Mouse (Mus musculus) CH12.LX (cell line): ENCODE measurements around the gene Gpx5. TPM values are rescaled to one million over a fixed set of nuclear protein-coding genes. Genes with fewer than 3 reads are reported as not detected.

ENCODE experiments used
- DNase-seq: peaks from one replicate; pipeline ENCODE4 v3.0.0-alpha.2; 2013; ENCODE audit errors: extremely low read depth
- H3K27ac ChIP-seq: 2 replicates; pipeline ENCODE4 v1.5.1; 2012; ENCODE audit warnings: low read depth, mild to moderate bottlenecking, control low read depth, moderate library complexity; ENCODE audit not compliant: insufficient read depth
- H3K27me3 ChIP-seq: replicated peaks from 2 replicates; pipeline ENCODE3; 2012; ENCODE audit warnings: inconsistent platforms
- H3K36me3 ChIP-seq, 2 experiments: replicated peaks in 1 of 2; 2 replicates each; pipeline versions ENCODE3 to v1.6.1; 2012; ENCODE audit warnings: inconsistent platforms in 1 of 2, low read length in 1 of 2, mild to moderate bottlenecking in 1 of 2, mixed read lengths in 1 of 2, moderate library complexity in 1 of 2; ENCODE audit not compliant: control insufficient read depth in 1 of 2, insufficient read depth in 1 of 2
- H3K4me1 ChIP-seq, 2 experiments: 2 replicates each; pipeline ENCODE4 v1.6.1; 2012; ENCODE audit warnings: inconsistent platforms in 1 of 2, moderate library complexity in 1 of 2; ENCODE audit not compliant: insufficient read depth in 2 of 2, control insufficient read depth in 1 of 2
- H3K4me2 ChIP-seq: 2 replicates; pipeline ENCODE4 v1.6.1; 2012; ENCODE audit warnings: low read depth, mild to moderate bottlenecking, control low read depth; ENCODE audit not compliant: poor library complexity, insufficient read depth, severe bottlenecking
- H3K4me3 ChIP-seq, 3 experiments: fragments of 150-350 bp in 1 of 3; sonication (generic) in 1 of 3; replicated peaks in 1 of 3; 2 replicates each; pipeline versions ENCODE3 to v1.5.1; 2011 to 2012; ENCODE audit warnings: low read depth in 2 of 3, low read length in 2 of 3, mild to moderate bottlenecking in 2 of 3, moderate library complexity in 2 of 3, control low read depth in 1 of 3, improper control_type of control experiment in 1 of 3, inconsistent platforms in 1 of 3, mixed read lengths in 1 of 3; ENCODE audit not compliant: poor library complexity in 1 of 3
- H3K79me2 ChIP-seq: replicated peaks from 2 replicates; pipeline ENCODE4 v1.6.1; 2012; ENCODE audit warnings: mild to moderate bottlenecking, moderate library complexity; ENCODE audit not compliant: control insufficient read depth, poor library complexity, insufficient read depth, severe bottlenecking; ENCODE audit errors: extremely low read depth
- H3K9ac ChIP-seq: 2 replicates; pipeline ENCODE4 v1.6.1; 2012; ENCODE audit warnings: low read depth, mild to moderate bottlenecking, control low read depth, moderate library complexity; ENCODE audit not compliant: insufficient read depth
- H3K9me3 ChIP-seq: replicated peaks from 2 replicates; pipeline ENCODE3; 2012; ENCODE audit warnings: low read length, inconsistent platforms, mixed read lengths
- BHLHE40 ChIP-seq: IDR thresholded peaks from 2 replicates; pipeline ENCODE4 v1.6.1; 2011; ENCODE audit warnings: mild to moderate bottlenecking, low read depth, low read length, improper control_type of control experiment
- CTCF ChIP-seq, 2 experiments: IDR thresholded peaks in 1 of 2; conservative IDR thresholded peaks in 1 of 2; 2 replicates each; pipeline ENCODE4 v1.5.1; 2011 to 2012; ENCODE audit warnings: low read depth in 2 of 2, low read length in 2 of 2, improper control_type of control experiment in 1 of 2, inconsistent platforms in 1 of 2, mild to moderate bottlenecking in 1 of 2, moderate library complexity in 1 of 2
- E2F4 ChIP-seq: IDR thresholded peaks from 2 replicates; pipeline ENCODE4 v1.6.1; 2011; ENCODE audit warnings: low read depth, low read length, improper control_type of control experiment; ENCODE audit not compliant: insufficient replicate concordance
- ELF1 ChIP-seq: IDR thresholded peaks from 2 replicates; pipeline ENCODE4 v1.6.1; 2014; ENCODE audit warnings: low read depth, mild to moderate bottlenecking, inconsistent platforms, low read length, improper control_type of control experiment
- EP300 ChIP-seq: IDR thresholded peaks from 2 replicates; pipeline ENCODE4 v1.6.1; 2011; ENCODE audit warnings: low read length, improper control_type of control experiment
- ETS1 ChIP-seq: conservative IDR thresholded peaks from 2 replicates; pipeline ENCODE4 v1.6.1; 2012; ENCODE audit warnings: low read depth, mild to moderate bottlenecking, inconsistent platforms, low read length, improper control_type of control experiment, moderate library complexity
- GABPA ChIP-seq: IDR thresholded peaks from 2 replicates; pipeline ENCODE4 v1.6.1; 2012; ENCODE audit warnings: low read depth, low read length, improper control_type of control experiment, inconsistent platforms; ENCODE audit not compliant: insufficient replicate concordance
- HCFC1 ChIP-seq: IDR thresholded peaks from 2 replicates; pipeline ENCODE4 v1.6.1; 2012; ENCODE audit warnings: low read depth, mild to moderate bottlenecking, inconsistent platforms, low read length, improper control_type of control experiment
- IRF4 ChIP-seq: IDR thresholded peaks from 2 replicates; pipeline ENCODE4 v1.6.1; 2014; ENCODE audit warnings: low read depth, mild to moderate bottlenecking, inconsistent platforms, low read length, improper control_type of control experiment
- JUN ChIP-seq: IDR thresholded peaks from 2 replicates; pipeline ENCODE4 v1.6.1; 2011; ENCODE audit warnings: low read depth, mild to moderate bottlenecking, low read length, improper control_type of control experiment, moderate library complexity; ENCODE audit not compliant: insufficient read depth
- KAT2A ChIP-seq: IDR thresholded peaks from 2 replicates; pipeline ENCODE4 v1.6.1; 2012; ENCODE audit warnings: low read length, improper control_type of control experiment, inconsistent platforms; ENCODE audit not compliant: insufficient replicate concordance
- MAFK ChIP-seq: IDR thresholded peaks from 2 replicates; pipeline ENCODE4 v1.6.1; 2011; ENCODE audit warnings: low read length, improper control_type of control experiment; ENCODE audit not compliant: insufficient replicate concordance
- MAX ChIP-seq: IDR thresholded peaks from 2 replicates; pipeline ENCODE4 v1.6.1; 2011; ENCODE audit warnings: low read length, improper control_type of control experiment
- MEF2A ChIP-seq: IDR thresholded peaks from 2 replicates; pipeline ENCODE4 v1.6.1; 2014; ENCODE audit warnings: low read depth, mild to moderate bottlenecking, inconsistent platforms, low read length, improper control_type of control experiment, borderline replicate concordance
- NELFE ChIP-seq: IDR thresholded peaks from 2 replicates; pipeline ENCODE4 v1.6.1; 2011; ENCODE audit warnings: low read depth, low read length, improper control_type of control experiment
- PAX5 ChIP-seq: IDR thresholded peaks from 2 replicates; pipeline ENCODE4 v1.6.1; 2012; ENCODE audit warnings: low read length, inconsistent platforms, mixed read lengths
- POLR2A ChIP-seq: IDR thresholded peaks from 2 replicates; pipeline ENCODE4 v1.6.1; 2011; ENCODE audit warnings: low read depth, mild to moderate bottlenecking, improper control_type of control experiment, low read length
- RCOR1 ChIP-seq: conservative IDR thresholded peaks from 2 replicates; pipeline ENCODE4 v1.6.1; 2012; ENCODE audit warnings: low read depth, mild to moderate bottlenecking, inconsistent platforms, low read length, improper control_type of control experiment
- SMC3 ChIP-seq: IDR thresholded peaks from 2 replicates; pipeline ENCODE4 v1.6.1; 2011; ENCODE audit warnings: low read depth, low read length, improper control_type of control experiment
- TBP ChIP-seq: conservative IDR thresholded peaks from 2 replicates; pipeline ENCODE4 v1.6.1; 2011; ENCODE audit warnings: low read depth, low read length, improper control_type of control experiment
- TCF12 ChIP-seq: IDR thresholded peaks from 2 replicates; pipeline ENCODE4 v1.6.1; 2014; ENCODE audit warnings: low read depth, mild to moderate bottlenecking, inconsistent platforms, low read length, improper control_type of control experiment
- UBTF ChIP-seq: IDR thresholded peaks from 2 replicates; pipeline ENCODE4 v1.6.1; 2012; ENCODE audit warnings: low read depth, mild to moderate bottlenecking, inconsistent platforms, low read length, improper control_type of control experiment, moderate library complexity
- ZKSCAN1 ChIP-seq: IDR thresholded peaks from 2 replicates; pipeline ENCODE4 v1.6.1; 2012; ENCODE audit warnings: low read depth, inconsistent platforms, low read length, improper control_type of control experiment, borderline replicate concordance
- ZMIZ1 ChIP-seq: IDR thresholded peaks from 2 replicates; pipeline ENCODE4 v1.6.1; 2012; ENCODE audit warnings: low read depth, mild to moderate bottlenecking, inconsistent platforms, low read length, improper control_type of control experiment
- dilution Hi-C: fragments of 300-500 bp; cut with MboI; formaldehyde crosslinking; loops from 2 replicates; pipeline ENCODE4 v1.14.3; 2020; ENCODE audit warnings: low sequenced_read_pairs; ENCODE audit not compliant: extremely low pct_unique_long_range_greater_than_20kb, extremely low pct_ligation_motif_present
- in situ Hi-C: fragments of 300-500 bp; cut with MboI; formaldehyde crosslinking; loops from 3 replicates; pipeline ENCODE4 v1.14.3; 2019; ENCODE audit warnings: low sequenced_read_pairs, low pct_ligation_motif_present, low pct_unique_long_range_greater_than_20kb, mixed read lengths
- polyA plus RNA-seq: library from polyadenylated mRNA; unstranded; fragments of >175 nt; gene quantifications from 2 replicates; pipeline ENCODE4 v1.2.1, GENCODE M21; 2012; ENCODE audit warnings: low read depth; ENCODE audit not compliant: insufficient read length
- total RNA-seq, 2 experiments: library from RNA; depleted of rRNA; stranded (reverse); fragments of 300-350 nt in 1 of 2; fragments of >200 nt in 1 of 2; gene quantifications; 2 replicates each; pipeline ENCODE4 v1.2.3; 2012 to 2014

Gene Gpx5
- total and polyA plus RNA-seq, 3 experiments, result not detected

DNA sequence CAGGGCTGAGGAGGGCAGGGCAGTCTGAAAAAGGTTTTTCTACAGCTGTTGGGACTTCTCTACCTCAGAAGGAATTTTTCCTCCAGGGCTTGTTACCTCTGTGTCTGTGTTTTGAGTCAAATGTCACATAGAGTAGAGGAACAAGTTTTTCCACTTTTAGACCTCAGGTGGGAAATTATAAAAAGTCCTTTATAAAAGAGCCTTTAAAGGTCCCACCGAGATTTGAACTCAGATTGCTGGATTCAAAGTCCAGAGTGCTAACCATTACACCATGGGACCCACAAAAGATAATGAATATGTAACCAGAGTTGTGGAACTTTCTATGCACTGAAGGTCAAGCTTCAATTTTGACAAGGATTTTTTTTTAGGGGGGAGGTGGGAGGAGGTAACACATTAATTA lies 24.3 kb downstream of the Gpx5 start (continued):
- TF ChIP-seq GABPA (no peak), MAX (no peak), KAT2A (0 out of 2 replicates have a peak, but pooled peaks have one; percentile 12), MEF2A (no peak), BHLHE40 (no peak)

DNA sequence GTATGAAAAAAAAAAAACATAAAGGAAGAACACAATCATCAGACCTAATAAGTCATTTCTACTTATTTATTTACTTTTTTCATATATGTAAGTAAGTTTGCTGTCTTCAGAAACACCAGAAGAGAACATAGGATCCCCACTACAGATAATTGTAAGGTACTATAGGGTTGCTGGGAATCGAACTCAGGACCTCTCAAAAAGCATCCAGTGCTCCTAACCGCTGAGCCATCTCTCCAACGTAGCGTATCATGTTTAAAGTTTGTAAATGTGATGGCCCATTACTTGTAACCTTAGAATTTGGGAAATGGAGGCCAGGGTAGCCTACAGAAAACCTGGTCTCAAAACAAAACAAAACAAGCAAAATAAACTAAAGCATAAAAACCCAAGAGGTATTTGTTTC lies 25.0 kb downstream of the Gpx5 start:
- in situ Hi-C loops, result no loop called here
- H3K79me2 ChIP-seq, result no peaks in the 10 kb centered on the region
- peak overlapping the region in 1 of 3 experiments; percentile 17 for H3K4me3 ChIP-seq
- H3K36me3 ChIP-seq, result no peaks in the 10 kb centered on the region
- dilution Hi-C loops, result no loop called here
- H3K27ac ChIP-seq, result no peak overlapping the region
- H3K9ac ChIP-seq, result no peak overlapping the region
- peak; percentile 59 for DNase-seq
- peaks cover 8% of the 10 kb centered on the region for H3K27me3 ChIP-seq
- H3K4me1 ChIP-seq, result peaks cover 0 to 8% of the 10 kb centered on the region in 2 experiments; a peak in 1 of 4 replicates
- no peak overlapping the region; the same call in 1 of the 2 replicates for H3K4me2 ChIP-seq
- H3K9me3 ChIP-seq, result no peaks in the 10 kb centered on the region
- TF ChIP-seq ELF1 (peak; percentile 58; the same call in 1 of the 2 replicates), TBP (peak; percentile 99), CTCF (conservative IDR thresholded peaks at IDR 0.05 in 1 of 2, IDR thresholded peaks at IDR 0.05 in 1 of 2; ENCODE audit: low read depth in 2 of 2, low read length in 2 of 2) (no peak), UBTF (no peak), MAFK (peak; percentile 46; the same call in 1 of the 2 replicates)

DNA sequence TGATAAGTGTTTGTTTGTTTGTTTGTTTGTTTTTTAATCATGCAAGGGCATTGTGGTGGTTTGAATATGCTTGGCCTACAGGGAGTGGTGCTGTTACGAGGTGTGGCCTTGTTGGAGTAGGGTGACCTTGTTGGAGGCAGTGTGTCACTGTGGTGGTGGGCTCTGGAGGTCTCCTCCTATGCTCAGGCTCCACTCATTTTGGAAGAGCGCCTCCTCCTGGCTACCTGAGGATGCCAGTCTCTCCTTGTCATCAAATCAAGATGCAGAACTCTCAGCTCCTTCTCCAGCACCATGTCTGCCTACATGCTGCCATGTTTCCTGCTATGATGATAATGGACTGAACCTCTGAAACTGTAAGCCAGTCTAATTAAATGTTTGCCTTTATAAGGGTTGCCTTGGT lies 26.8 kb downstream of the Gpx5 start:
- TF ChIP-seq UBTF, result no peak
- TF ChIP-seq CTCF (conservative IDR thresholded peaks at IDR 0.05 in 1 of 2, IDR thresholded peaks at IDR 0.05 in 1 of 2; ENCODE audit: low read depth in 2 of 2, low read length in 2 of 2), result peak in 1 of 2 experiments; percentile 19; a peak in 2 of 4 replicates
- Histone ChIP-seq H3K27me3 (peaks cover 4% of the 10 kb centered on the region), H3K4me1 (peaks cover 0 to 25% of the 10 kb centered on the region in 2 experiments; a peak in 2 of 4 replicates), H3K9me3 (peaks cover 2% of the 10 kb centered on the region), H3K4me2 (no peak overlapping the region), H3K9ac (no peak overlapping the region), H3K4me3 (no peak overlapping the region), H3K27ac (no peak overlapping the region), H3K79me2 (no peaks in the 10 kb centered on the region), H3K36me3 (no peaks in the 10 kb centered on the region)
- in situ Hi-C loops (no loop called here), dilution Hi-C loops (no loop called here)
- DNase-seq, result no peak

DNA sequence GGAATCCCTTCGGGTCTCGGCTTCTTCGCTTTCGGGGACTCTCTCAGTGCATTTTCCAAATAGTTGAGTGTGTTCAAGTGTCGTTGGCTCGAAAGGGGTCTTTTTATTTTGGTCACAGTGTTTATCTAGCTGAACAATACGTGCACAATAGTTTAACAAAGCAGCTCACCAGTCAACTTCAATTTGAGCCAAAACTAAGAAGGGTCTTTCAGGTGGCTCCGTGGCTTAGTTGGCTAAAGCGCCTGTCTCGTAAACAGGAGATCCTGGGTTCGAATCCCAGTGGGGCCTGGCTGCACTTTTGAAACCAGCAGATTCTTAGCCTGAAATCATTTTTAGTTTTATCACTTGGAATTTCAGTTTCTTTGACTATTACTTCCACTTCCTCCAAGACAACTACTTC lies 28.2 kb downstream of the Gpx5 start:
- peaks cover 2% of the 10 kb centered on the region for H3K9me3 ChIP-seq
- no peaks in the 10 kb centered on the region for H3K36me3 ChIP-seq
- H3K27ac ChIP-seq, result no peak overlapping the region
- no peak overlapping the region for H3K9ac ChIP-seq
- H3K4me3 ChIP-seq, result no peak overlapping the region
- H3K79me2 ChIP-seq, result no peaks in the 10 kb centered on the region
- no peak overlapping the region; the same call in 1 of the 2 replicates for H3K4me2 ChIP-seq
- dilution Hi-C loops (no loop called here), in situ Hi-C loops (no loop called here)
- peak; percentile 79 for DNase-seq
- peaks cover 0 to 26% of the 10 kb centered on the region in 2 experiments; a peak in 2 of 4 replicates for H3K4me1 ChIP-seq
- H3K27me3 ChIP-seq, result peaks cover 1% of the 10 kb centered on the region
- TF ChIP-seq BHLHE40, result no peak
- no peak for TF ChIP-seq EP300
- TF ChIP-seq RCOR1, result no peak
- TF ChIP-seq ETS1, result no peak
- no peak for TF ChIP-seq CTCF (conservative IDR thresholded peaks at IDR 0.05 in 1 of 2, IDR thresholded peaks at IDR 0.05 in 1 of 2; ENCODE audit: low read depth in 2 of 2, low read length in 2 of 2)
- no peak for TF ChIP-seq ZMIZ1
- no peak for TF ChIP-seq JUN
- TF ChIP-seq PAX5, result no peak
- no peak for TF ChIP-seq SMC3
- TF ChIP-seq POLR2A, result no peak
- TF ChIP-seq HCFC1, result no peak
- TF ChIP-seq UBTF, result no peak
- no peak for TF ChIP-seq NELFE
- TF ChIP-seq E2F4, result 0 out of 2 replicates have a peak, but pooled peaks have one; percentile 62
- TF ChIP-seq TCF12, result no peak
- no peak for TF ChIP-seq ZKSCAN1
- no peak for TF ChIP-seq IRF4
